Mouse (Mus musculus) CD4-positive naive resting alpha-beta T cell, adult 57 days (primary cell): ENCODE results near the gene Coq8b. TPM values are rescaled to one million over a fixed set of nuclear protein-coding genes. Genes with fewer than 3 reads are reported as not detected.

Source experiments
- total RNA-seq: library from RNA; stranded (reverse); gene quantifications from one replicate; pipeline ENCODE4 v1.2.4, GENCODE M21; 2023

The Coq8b gene
- total RNA-seq, result 18.0 TPM

GRCm38 (mm10) chr7:27232781-27233281 lies at the start of gene Coq8b:
Coq8b (plus strand) TSS chr7:27233023.

GRCm38 (mm10) chr7:27195681-27196611 lies 36.9 kb upstream of the Coq8b start, which contains the start of the genes BC024978 and Snrpa:
BC024978 (plus strand) TSS chr7:27195781.
Snrpa (minus strand) TSS chr7:27196271.

GRCm38 (mm10) chr7:27228281-27228821 lies 4.5 kb upstream of the Coq8b start, which contains the start of gene Itpkc:
Itpkc (minus strand) TSS chr7:27228661.

GRCm38 (mm10) chr7:27258205-27258899 lies 25.5 kb downstream of the Coq8b start, which contains the start of gene Numbl:
Numbl (plus strand) TSS chr7:27258433.

Other genes with a start within 250 kb of the Coq8b start
- not detected for gene Cyp2a12, start 203.9 kb upstream of the Coq8b start, total RNA-seq
- not detected for gene Cyp2f2, start 113.1 kb upstream of the Coq8b start, total RNA-seq
- gene Cyp2t4, start 79.3 kb upstream of the Coq8b start, total RNA-seq, result not detected
- 91.9 TPM for gene Egln2, start 66.2 kb upstream of the Coq8b start, total RNA-seq
- gene Rab4b, start 54.1 kb upstream of the Coq8b start, total RNA-seq, result 101 TPM
- not detected for gene Gm21983, start 51.9 kb upstream of the Coq8b start, total RNA-seq
- 1.5 TPM for gene Mia, start 51.9 kb upstream of the Coq8b start, total RNA-seq
- gene BC024978, start 37.2 kb upstream of the Coq8b start, total RNA-seq, result 14.4 TPM
- 70.7 TPM for gene Snrpa, start 36.8 kb upstream of the Coq8b start, total RNA-seq
- gene Itpkc, start 4.4 kb upstream of the Coq8b start, total RNA-seq, result 15.0 TPM
- 2.4 TPM for gene Numbl, start 25.4 kb downstream of the Coq8b start, total RNA-seq
- 8.7 TPM for gene Ltbp4, start 104.7 kb downstream of the Coq8b start, total RNA-seq
- gene Shkbp1, start 123.0 kb downstream of the Coq8b start, total RNA-seq, result 70.0 TPM
- gene Gm20479, start 124.4 kb downstream of the Coq8b start, total RNA-seq, result 5.5 TPM
- not detected for gene Sptbn4, start 214.7 kb downstream of the Coq8b start, total RNA-seq
- 14.0 TPM for gene Blvrb, start 215.0 kb downstream of the Coq8b start, total RNA-seq
- 12.6 TPM for gene Sertad3, start 240.7 kb downstream of the Coq8b start, total RNA-seq